Mouse (Mus musculus) forelimb bud, embryonic 11.5 days (tissue): ENCODE results near the gene Mrpl23.

ENCODE experiments used
- DNase-seq: peaks from one replicate; pipeline ENCODE4 v3.0.0-alpha.2; 2012; ENCODE audit warnings: low read depth, low spot score

Gene Mrpl23

GRCm38 (mm10) chr7:142532671-142533058, at the start of gene Mrpl23:
Mrpl23 (plus strand) TSS chr7:142532686.
- no peak for DNase-seq

DNA sequence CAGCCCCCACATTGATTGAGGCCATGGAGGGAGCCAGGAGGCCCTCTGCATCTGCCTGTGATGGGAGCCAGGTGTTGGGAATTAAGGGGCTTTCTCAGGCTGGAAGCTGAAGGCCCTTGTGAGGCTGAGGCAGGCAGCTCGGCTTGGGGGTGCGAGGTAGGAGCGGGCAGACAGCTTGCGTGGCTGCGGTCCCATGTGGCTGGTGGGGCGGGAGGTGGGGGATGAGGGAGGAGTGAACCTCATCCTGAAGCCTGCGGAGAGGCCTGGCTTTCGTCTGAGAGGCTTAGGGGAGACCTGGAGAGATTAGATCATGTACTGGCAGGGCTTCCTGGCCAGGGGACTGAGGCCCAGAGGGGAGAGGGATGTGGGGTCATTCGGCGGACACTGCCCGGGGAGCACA, 49.4 kb upstream of the Mrpl23 start:
- DNase-seq, result peak; percentile 50

GRCm38 (mm10) chr7:142484780-142485179, 47.7 kb upstream of the Mrpl23 start:
- DNase-seq, result no peak

DNA sequence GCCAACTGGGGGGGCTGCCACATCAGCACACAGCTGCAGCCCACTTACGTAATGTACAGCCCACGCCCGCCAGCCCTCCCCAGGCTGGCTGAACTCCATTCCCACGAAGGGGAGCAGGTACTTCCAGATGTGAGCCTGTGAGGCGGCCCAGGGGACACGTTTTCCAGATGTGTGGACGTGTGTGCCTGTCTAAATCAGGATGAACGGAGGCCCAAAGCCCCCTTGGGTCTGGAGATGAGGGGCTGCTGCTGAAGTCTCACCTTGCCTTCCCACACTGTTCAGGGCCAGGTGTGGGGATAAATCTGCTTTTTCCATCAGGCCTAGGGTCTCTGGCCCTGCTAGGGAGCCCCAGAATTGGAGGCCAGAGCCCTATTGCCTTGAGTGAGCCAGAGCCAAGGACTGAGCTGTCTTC, 45.7 kb upstream of the Mrpl23 start:
- peak; percentile 62 for DNase-seq

DNA sequence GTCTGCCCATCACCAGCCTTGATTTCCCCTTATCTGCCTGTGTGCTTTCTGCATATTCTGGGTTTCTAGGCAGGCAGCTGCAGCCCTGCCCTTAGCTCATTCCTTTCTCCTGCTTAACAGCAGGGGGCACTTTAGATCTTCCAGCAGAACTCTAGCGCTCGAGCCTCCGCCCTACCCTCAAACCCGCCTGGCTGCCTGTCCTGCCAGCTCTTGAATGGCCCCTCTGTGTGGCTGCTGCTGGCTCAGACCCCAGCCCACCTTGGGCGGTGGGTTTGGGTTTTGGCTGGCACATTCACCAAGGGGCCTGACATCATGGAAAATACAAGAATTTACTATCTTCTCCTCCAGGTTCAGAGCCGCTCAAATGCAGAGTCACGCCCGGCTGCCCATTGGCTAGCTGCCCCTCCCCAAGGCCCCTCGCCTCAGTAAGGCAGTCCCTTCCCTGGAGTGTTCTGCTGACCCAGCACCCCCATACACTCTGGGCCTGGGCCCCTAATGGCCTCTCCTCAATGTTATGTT, 45.1 kb upstream of the Mrpl23 start:
- peak; percentile 81 for DNase-seq

- no peak for DNase-seq
Measured at GRCm38 (mm10) chr7:142488053-142488452, 44.4 kb upstream of the Mrpl23 start.

DNA sequence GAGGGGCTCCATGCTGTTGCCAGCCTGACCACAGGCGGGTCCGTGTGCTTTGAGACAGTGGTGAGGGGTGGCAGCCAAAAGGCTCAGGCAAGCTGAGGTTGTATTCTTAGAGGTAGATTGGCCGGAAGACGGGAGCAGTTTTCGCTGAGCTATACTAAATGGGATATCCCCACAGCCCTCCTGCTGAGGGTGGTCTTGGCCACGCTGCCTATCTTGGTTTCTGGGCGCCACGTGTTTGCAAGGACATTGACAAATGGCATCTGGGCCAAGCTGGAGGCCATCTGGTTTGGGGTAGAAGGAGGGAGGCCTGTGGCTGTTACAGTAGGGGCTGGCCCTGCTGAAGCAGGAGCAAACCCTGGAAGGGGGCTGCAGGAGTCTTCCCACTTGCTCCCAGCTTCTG, 39.0 kb upstream of the Mrpl23 start:
- peak; percentile 42 for DNase-seq

GRCm38 (mm10) chr7:142496158-142496557, 36.3 kb upstream of the Mrpl23 start:
- no peak for DNase-seq

GRCm38 (mm10) chr7:142496800-142497199, 35.7 kb upstream of the Mrpl23 start:
- DNase-seq, result no peak

- no peak for DNase-seq
Measured at GRCm38 (mm10) chr7:142497775-142498174, 34.7 kb upstream of the Mrpl23 start.

GRCm38 (mm10) chr7:142498575-142498974, 33.9 kb upstream of the Mrpl23 start, which contains the start of gene Tnnt3:
Tnnt3 (plus strand) TSS chr7:142498836.
- no peak for DNase-seq

DNA sequence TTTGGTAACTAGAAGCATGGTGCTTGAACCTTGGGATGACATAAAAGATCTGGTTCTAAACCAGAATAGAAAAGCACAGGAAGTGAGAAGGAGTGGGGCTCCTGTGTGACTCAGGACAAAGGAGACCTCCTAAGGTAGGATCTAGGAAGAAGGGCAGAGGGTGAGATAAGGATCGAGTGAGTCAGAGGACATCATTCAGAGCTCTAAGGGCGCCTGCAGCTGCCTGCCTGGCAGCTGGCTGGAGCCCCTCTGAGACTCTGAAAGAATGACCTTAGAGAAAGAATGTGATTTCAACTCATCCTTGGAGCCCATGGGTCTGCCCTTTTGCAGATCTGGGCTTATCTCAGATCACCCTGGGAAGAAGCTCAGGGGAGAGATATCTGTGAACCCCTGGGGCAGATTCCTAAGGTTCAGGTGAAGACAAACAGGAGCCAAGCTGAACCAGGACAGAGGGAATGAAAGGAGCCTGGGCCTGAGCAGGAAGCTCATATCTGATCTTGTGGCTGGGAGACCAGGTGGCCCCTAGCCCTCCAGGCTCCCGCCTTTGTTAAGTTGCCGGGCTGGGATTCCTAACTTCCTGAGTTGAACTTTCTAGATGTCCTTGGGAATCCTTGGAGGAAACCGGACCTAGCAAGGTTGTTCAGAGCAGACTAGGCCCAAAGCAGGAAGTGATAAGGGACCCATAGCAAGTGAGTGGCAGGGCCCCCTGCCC, 33.3 kb upstream of the Mrpl23 start:
- no peak for DNase-seq

DNA sequence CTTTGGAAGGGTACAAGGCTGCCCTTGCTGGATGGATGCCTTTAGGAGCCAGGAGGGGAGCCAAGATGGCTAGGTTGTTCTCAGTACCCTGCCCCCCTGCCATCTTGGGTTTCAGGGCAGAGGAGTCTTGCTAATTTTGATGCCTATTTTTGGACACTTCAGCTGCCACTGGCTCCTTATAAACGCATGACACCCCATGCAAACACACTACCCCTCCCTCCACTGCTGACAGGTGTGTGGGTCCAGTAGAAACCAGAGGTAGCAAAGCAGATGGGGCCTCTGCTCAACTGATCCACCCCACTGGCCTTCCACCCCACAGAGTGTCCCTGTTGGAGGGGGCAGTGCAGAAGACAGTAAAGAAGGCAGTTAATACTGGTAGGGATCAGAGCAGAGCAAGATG, 32.5 kb upstream of the Mrpl23 start:
- no peak for DNase-seq

DNA sequence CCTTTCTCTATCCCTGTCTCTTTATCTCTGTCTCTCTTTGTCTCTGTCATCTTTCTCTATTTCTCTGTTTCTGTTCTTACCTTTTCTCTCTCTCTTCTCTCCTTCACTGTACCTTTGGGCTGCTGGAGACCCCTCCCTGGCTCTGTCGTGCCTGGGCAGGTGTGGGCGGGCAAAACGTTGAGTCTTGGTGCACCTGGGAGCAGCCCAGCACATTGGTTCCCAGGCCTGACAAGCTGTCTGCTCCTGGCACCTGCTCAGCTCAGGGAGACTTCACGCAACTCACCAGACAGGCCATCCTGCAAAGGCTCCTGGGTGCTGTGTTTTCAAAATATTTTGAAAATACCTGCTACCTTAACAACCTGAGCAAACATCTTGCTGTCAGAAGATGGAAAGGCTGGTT, 29.3 kb upstream of the Mrpl23 start:
- no peak for DNase-seq

DNA sequence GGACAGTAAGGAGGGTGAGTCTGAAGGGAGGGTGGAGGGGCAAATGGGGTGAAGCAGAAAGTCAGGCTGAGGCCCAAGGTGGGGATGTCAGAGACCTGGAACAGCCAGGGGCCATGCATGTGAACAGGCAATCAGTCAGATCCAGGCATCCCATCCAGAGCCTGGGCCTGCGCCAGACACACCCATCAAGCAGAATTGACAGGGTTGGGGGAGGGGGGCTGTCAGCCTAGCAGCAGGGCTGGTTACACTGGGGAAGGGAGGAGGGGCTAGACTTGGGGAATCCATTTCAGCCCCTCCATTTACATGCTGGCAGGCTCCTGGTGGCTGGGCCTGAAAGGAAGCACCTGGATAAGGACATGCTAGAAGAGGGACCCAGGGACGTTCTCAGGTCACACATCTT, 26.5 kb upstream of the Mrpl23 start:
- peak; percentile 36 for DNase-seq

- no peak for DNase-seq
Measured at GRCm38 (mm10) chr7:142506501-142506900, 26.0 kb upstream of the Mrpl23 start.

GRCm38 (mm10) chr7:142507453-142507852, 25.0 kb upstream of the Mrpl23 start:
- no peak for DNase-seq

DNA sequence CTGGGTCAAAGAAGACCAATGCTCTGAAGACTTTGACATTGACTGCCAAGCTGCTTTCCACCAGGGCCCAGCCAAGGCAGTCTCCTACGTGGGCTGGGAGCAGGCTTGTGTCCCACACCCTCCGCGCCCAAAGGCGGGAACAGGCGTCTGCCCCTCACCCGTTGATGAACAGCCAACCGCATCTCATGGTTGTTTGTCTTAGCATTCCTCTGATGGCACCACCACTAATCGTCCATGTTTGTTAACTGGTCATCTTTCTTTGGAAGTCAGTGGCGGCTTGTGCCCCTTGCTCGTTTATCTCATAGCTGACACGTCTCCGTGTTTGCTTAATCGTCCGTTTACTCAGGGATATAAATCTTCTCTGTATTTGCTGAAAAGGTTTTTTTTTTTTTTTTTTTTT, 23.0 kb upstream of the Mrpl23 start:
- DNase-seq, result no peak

DNA sequence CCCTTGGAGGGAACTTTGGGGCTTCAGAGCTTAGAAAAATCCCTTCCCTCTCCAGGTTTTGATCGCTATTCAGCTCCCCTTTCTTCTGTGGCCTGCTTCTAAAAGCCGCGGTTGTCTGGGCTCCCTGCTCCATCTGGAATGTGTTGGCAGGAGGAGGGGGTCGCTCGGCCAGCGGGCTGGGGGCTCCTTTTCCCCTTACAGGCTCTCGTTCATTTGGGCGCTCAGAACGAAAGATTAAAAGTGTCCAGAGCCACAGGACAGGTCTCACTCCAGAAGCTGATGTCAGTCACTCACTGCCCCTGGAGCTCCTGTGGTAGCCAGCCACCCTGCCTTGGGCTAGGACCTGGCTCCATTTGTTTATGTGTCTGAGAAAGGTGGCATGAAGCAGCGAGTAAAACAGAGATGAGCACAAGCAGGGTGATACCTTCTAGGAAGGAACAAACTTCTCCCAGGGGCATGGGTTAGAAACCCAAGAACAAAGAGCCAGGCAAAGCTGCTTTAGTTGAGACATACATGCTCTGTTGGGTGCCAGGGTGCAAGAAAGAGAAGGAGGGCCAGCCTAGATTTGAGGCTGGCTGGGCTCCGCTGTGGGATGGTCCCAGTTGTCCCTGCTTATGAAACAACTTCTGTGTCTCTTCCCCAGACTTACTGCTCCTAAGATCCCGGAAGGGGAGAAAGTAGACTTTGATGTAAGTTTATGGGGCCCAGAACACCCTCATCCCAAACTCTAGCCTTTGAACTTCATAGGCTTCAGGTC, 22.3 kb upstream of the Mrpl23 start:
- DNase-seq, result peak; percentile 76

- DNase-seq, result no peak
Measured at GRCm38 (mm10) chr7:142514048-142514447, 18.4 kb upstream of the Mrpl23 start.

DNA sequence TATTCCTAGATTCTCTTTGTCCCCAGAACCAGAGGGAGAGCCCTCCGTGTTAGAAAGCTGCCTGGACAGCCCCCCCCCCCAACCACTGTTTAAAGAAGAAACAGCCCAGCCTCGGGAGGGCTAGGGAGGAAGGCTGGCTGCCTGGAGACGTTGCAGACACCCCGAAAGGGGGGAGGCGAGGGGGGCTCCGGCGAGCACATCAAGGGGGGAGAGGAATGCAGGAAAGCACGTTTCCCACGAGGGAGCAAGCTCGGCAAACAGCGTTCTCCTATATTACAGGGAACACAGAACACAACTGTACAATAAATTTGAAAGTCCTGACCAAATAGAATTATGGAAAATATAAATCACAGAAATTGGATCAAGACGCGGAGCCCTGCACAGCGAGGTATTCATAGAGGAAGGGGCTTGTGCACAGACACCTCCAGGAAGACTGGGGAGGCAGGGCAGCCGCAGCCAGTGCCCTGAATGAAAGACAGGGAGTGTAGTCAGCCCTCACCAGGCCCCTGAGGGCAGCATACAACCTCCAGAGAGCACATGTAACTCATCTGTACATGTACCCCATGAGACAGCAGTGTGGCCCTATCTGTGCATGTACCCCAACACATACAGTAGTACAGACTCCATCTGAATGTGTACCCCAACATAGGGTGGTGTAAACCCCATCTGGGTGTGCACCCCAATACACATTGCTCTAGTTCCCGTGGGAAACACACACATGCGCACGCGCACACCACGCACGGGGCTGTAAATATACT, 16.1 kb upstream of the Mrpl23 start:
- DNase-seq, result peak; percentile 79

GRCm38 (mm10) chr7:142517531-142517930, 15.0 kb upstream of the Mrpl23 start:
- DNase-seq, result no peak
